Comparison of ENCODE assay signal across 13 mouse cellular contexts in the genomic region with DNA sequence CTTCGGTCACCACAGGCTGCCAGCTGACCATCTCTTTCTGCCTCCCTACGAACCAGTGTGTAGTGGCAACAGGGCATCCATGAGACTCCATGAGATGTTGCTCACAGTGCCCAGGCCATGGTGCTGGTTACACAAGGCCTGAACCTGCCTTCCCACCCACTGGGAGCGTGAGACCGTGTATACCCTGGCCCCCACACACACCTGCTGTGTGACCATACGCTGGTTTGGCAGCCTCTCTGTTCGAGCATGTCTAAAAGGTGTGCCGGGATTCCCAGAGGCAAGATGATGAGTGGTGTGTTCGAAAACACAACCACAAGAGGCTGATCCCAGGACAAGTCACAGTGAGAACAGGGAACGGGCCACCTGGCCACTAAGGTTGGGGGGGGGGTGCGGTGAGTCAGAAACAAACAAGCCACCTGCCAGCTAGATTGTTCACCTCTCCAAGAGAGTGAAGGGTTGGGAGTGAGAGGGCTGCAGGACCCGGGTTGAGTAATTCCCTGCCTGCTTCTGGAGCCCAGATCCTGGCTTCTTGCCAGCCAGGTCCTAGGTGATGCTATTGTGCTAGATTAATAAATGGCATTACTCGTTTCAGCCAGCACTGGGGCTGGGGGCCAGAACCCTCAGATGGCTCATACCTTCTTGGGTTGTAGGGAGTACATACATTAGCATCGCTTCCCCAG. TPM values are rescaled to one million over a fixed set of nuclear protein-coding genes. Genes with fewer than 3 reads are reported as not detected.
A peak's percentile ranks its signal among the peaks of the same experiment; 100 is the strongest.
DNase-seq lines count a peak whose midpoint lies in the region.
"Had no signal": no experiment of that assay in that cellular context is flagged by ENCODE, and none has a peak within 500 bp of the region (broad histone marks: within the 10 kb centered on the region; RNA-seq: fewer than 3 reads in every experiment).

No protein-coding gene starts in this region.

- no peak overlapping the region for H3K4me3 ChIP-seq in brown adipose tissue, adult 24 weeks (ENCODE audit: insufficient read depth, low read depth, low read length)
- H3K4me3 ChIP-seq: neural tube, embryonic 15.5 days had no signal

- peak; percentile 39 to 41 for DNase-seq in kidney, postnatal 25 days
- DNase-seq in kidney, postnatal 4 days, result no peak
- DNase-seq in cerebellum, adult 9-11 months, result peak; percentile 66
- peak; percentile 84 for DNase-seq in lung, postnatal 36 days
- no peak for DNase-seq in layer of hippocampus, adult 11-12 months (ENCODE audit: low spot score)
- DNase-seq in heart, adult 11 months, result no peak
- DNase-seq: forebrain, postnatal 0 days; gastrocnemius, postnatal 25 days; right cerebral cortex, adult 18-20 months had no signal

- peaks cover 24% of the 10 kb centered on the region for H3K4me1 ChIP-seq in brown adipose tissue, adult 24 weeks (ENCODE audit: control insufficient read depth, insufficient read depth, insufficient read length, low read length)
- H3K4me1 ChIP-seq: neural tube, embryonic 15.5 days had no signal

- peak overlapping the region; percentile 89 for H3K27ac ChIP-seq in brown adipose tissue, adult 24 weeks (replicated peaks; ENCODE audit: low read depth, low read length)
- H3K27ac ChIP-seq: kidney, postnatal 0 days; liver, embryonic 14.5 days; neural tube, embryonic 15.5 days had no signal

RNA-seq across cellular contexts. Expression of a gene that starts 11.1 kb away (rescaled TPM):
- 427 and 435 TPM in 2 replicates for polyA plus RNA-seq in brown adipose tissue, adult 24 weeks (2012; ENCODE audit: insufficient read depth, insufficient read length, missing spikeins)

RNA-seq across cellular contexts. Expression of a gene that starts 56.0 kb away (rescaled TPM):
- 7.7 and 8.3 TPM in 2 replicates for polyA plus RNA-seq in brown adipose tissue, adult 24 weeks (2012; ENCODE audit: insufficient read depth, insufficient read length, missing spikeins)

Comparison
In these comparisons a context has a peak if more than half of its experiments do, and no peak if none do; other contexts are left out.
1. DNase-seq: peak in kidney, postnatal 25 days (2 of 2), cerebellum, adult 9-11 months (single experiment) and lung, postnatal 36 days (single experiment); none in kidney, postnatal 4 days (0 of 2), layer of hippocampus, adult 11-12 months (single experiment) and heart, adult 11 months (single experiment).